Mouse (Mus musculus): Measurements from ENCODE around the gene Evi5. TPM values are rescaled to one million over a fixed set of nuclear protein-coding genes. Genes with fewer than 3 reads are reported as not detected.

Gene Evi5
- polyA plus RNA-seq, 1 experiment, result 8.4 TPM

DNA sequence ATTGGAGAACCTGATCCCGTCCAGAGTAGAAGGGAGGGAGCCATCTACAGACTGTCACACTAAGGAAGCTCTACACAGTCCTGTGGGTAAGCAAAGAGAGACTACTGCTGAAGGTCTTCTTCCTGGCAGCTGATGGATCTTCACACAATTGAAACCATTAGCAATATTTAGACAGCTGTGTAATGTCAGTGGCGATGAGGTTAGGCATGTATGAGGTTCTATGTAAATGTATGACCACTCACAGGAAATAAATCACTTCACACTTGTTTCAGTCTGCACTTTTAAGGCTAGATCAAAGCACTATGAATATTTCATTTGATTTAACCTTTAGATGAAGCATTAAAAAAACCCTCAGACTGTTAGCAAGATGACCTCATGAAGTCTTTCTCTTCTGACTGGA, 118.8 kb downstream of the Evi5 start:
- no peak overlapping the region for H3K4me3 ChIP-seq
- no peaks in the 10 kb centered on the region for H3K36me3 ChIP-seq (ENCODE audit: control insufficient read depth, insufficient read depth)
- no peaks in the 10 kb centered on the region for H3K79me2 ChIP-seq (ENCODE audit: control insufficient read depth, insufficient read depth)
- H3ac ChIP-seq (ENCODE audit: control insufficient read depth, insufficient read length), result no peak overlapping the region
- H3K27me3 ChIP-seq (ENCODE audit: control insufficient read depth, insufficient read depth, insufficient read length), result no peaks in the 10 kb centered on the region
- TF ChIP-seq POLR2A (IDR thresholded peaks at IDR 0.05; ENCODE audit: insufficient read length, low read depth) (no peak), MYOG (IDR thresholded peaks at IDR 0.05; ENCODE audit: control insufficient read depth in 1 of 3, insufficient read depth in 1 of 3, insufficient read length in 2 of 3, low read depth in 2 of 3) (no peak), E2F4 (IDR thresholded peaks at IDR 0.05; ENCODE audit: insufficient read depth) (no peak), POLR2AphosphoS2 (IDR thresholded peaks at IDR 0.05; ENCODE audit: insufficient read length, low read depth) (no peak), MAX (IDR thresholded peaks at IDR 0.05; ENCODE audit: low read depth) (no peak), TCF3 (IDR thresholded peaks at IDR 0.05; ENCODE audit: insufficient read length, low read depth) (no peak), CEBPB (IDR thresholded peaks at IDR 0.05; ENCODE audit: insufficient read depth, poor library complexity, severe bottlenecking) (no peak), USF1 (IDR thresholded peaks at IDR 0.05; ENCODE audit: low read depth) (no peak), SRF (IDR thresholded peaks at IDR 0.05; ENCODE audit: control insufficient read depth, insufficient read length, low read depth) (no peak), REST (IDR thresholded peaks at IDR 0.05; ENCODE audit: insufficient read depth, insufficient read length) (no peak), MYOD1 (IDR thresholded peaks at IDR 0.05; ENCODE audit: control insufficient read depth in 1 of 3, insufficient read length in 2 of 3, low read depth in 2 of 3) (no peak), TCF12 (IDR thresholded peaks at IDR 0.05; ENCODE audit: insufficient read depth, poor library complexity, severe bottlenecking) (no peak)
- no peak overlapping the region for H3K4me2 ChIP-seq (ENCODE audit: low read depth)

DNA sequence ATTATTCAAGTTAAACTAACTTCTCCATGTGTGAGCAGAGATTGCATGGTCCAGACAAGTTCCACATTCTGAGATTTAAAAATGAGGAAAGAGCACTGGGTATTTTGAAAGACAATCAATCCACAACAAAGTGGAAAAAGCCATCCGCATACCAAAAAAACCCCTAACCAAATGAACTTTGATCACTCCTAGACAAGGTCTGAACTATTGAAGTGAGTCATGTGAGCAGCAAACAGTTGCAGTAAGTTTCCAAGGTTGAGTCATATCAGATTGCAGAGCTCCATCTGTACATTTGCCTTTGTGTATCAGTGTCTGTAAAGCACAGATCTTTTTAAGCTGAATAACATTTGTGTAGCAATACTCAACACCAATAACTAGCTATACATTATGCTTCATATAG, 120.2 kb downstream of the Evi5 start:
- H3K36me3 ChIP-seq (ENCODE audit: control insufficient read depth, insufficient read depth), result no peaks in the 10 kb centered on the region
- TF ChIP-seq POLR2AphosphoS2 (IDR thresholded peaks at IDR 0.05; ENCODE audit: insufficient read length, low read depth), result no peak
- TF ChIP-seq CEBPB (IDR thresholded peaks at IDR 0.05; ENCODE audit: insufficient read depth, poor library complexity, severe bottlenecking), result peak; percentile 78
- TF ChIP-seq POLR2A (IDR thresholded peaks at IDR 0.05; ENCODE audit: insufficient read length, low read depth), result no peak
- no peak for TF ChIP-seq SRF (IDR thresholded peaks at IDR 0.05; ENCODE audit: control insufficient read depth, insufficient read length, low read depth)
- peak; percentile 84 for TF ChIP-seq USF1 (IDR thresholded peaks at IDR 0.05; ENCODE audit: low read depth)
- no peak for TF ChIP-seq REST (IDR thresholded peaks at IDR 0.05; ENCODE audit: insufficient read depth, insufficient read length)
- no peak for TF ChIP-seq MYOG (IDR thresholded peaks at IDR 0.05; ENCODE audit: control insufficient read depth in 1 of 3, insufficient read depth in 1 of 3, insufficient read length in 2 of 3, low read depth in 2 of 3)
- TF ChIP-seq MAX (IDR thresholded peaks at IDR 0.05; ENCODE audit: low read depth), result no peak
- TF ChIP-seq MYOD1 (IDR thresholded peaks at IDR 0.05; ENCODE audit: control insufficient read depth in 1 of 3, insufficient read length in 2 of 3, low read depth in 2 of 3), result peak in 1 of 3 experiments; percentile 8
- no peak for TF ChIP-seq TCF12 (IDR thresholded peaks at IDR 0.05; ENCODE audit: insufficient read depth, poor library complexity, severe bottlenecking)
- no peak for TF ChIP-seq E2F4 (IDR thresholded peaks at IDR 0.05; ENCODE audit: insufficient read depth)
- H3K4me2 ChIP-seq (ENCODE audit: low read depth), result peak overlapping the region; percentile 28
- no peaks in the 10 kb centered on the region for H3K27me3 ChIP-seq (ENCODE audit: control insufficient read depth, insufficient read depth, insufficient read length)
- H3ac ChIP-seq (ENCODE audit: control insufficient read depth, insufficient read length), result no peak overlapping the region
- H3K4me3 ChIP-seq, result no peak overlapping the region
- no peaks in the 10 kb centered on the region for H3K79me2 ChIP-seq (ENCODE audit: control insufficient read depth, insufficient read depth)

DNA sequence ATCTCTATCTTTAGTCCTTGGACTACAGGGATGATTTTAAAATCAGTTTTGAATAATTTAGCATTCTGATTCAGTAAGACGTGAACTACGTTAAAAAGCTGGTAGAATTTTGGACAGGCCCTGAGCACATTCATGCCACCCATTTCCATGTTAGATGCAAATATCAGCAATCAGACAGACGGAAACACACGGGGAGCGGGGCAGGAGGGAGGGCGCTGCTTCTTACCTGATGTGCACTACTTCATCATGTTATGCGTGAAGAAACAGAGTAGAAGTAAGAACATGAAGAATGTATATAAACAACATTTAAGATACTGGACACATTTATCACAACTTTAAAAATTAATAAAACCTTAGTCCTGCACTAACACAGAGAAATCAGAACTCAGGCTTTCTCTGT, 121.3 kb downstream of the Evi5 start:
- no peak for TF ChIP-seq POLR2AphosphoS2 (IDR thresholded peaks at IDR 0.05; ENCODE audit: insufficient read length, low read depth)
- TF ChIP-seq USF1 (IDR thresholded peaks at IDR 0.05; ENCODE audit: low read depth), result no peak
- no peak for TF ChIP-seq MAX (IDR thresholded peaks at IDR 0.05; ENCODE audit: low read depth)
- TF ChIP-seq REST (IDR thresholded peaks at IDR 0.05; ENCODE audit: insufficient read depth, insufficient read length), result no peak
- TF ChIP-seq MYOG (IDR thresholded peaks at IDR 0.05; ENCODE audit: control insufficient read depth in 1 of 3, insufficient read depth in 1 of 3, insufficient read length in 2 of 3, low read depth in 2 of 3), result no peak
- no peak for TF ChIP-seq TCF3 (IDR thresholded peaks at IDR 0.05; ENCODE audit: insufficient read length, low read depth)
- no peak for TF ChIP-seq MYOD1 (IDR thresholded peaks at IDR 0.05; ENCODE audit: control insufficient read depth in 1 of 3, insufficient read length in 2 of 3, low read depth in 2 of 3)
- no peak for TF ChIP-seq SRF (IDR thresholded peaks at IDR 0.05; ENCODE audit: control insufficient read depth, insufficient read length, low read depth)
- no peak for TF ChIP-seq E2F4 (IDR thresholded peaks at IDR 0.05; ENCODE audit: insufficient read depth)
- no peak for TF ChIP-seq POLR2A (IDR thresholded peaks at IDR 0.05; ENCODE audit: insufficient read length, low read depth)
- TF ChIP-seq TCF12 (IDR thresholded peaks at IDR 0.05; ENCODE audit: insufficient read depth, poor library complexity, severe bottlenecking), result no peak
- no peak for TF ChIP-seq CEBPB (IDR thresholded peaks at IDR 0.05; ENCODE audit: insufficient read depth, poor library complexity, severe bottlenecking)
- H3K79me2 ChIP-seq (ENCODE audit: control insufficient read depth, insufficient read depth), result no peaks in the 10 kb centered on the region
- H3K27me3 ChIP-seq (ENCODE audit: control insufficient read depth, insufficient read depth, insufficient read length), result no peaks in the 10 kb centered on the region
- H3K4me3 ChIP-seq, result no peak overlapping the region
- H3ac ChIP-seq (ENCODE audit: control insufficient read depth, insufficient read length), result no peak overlapping the region
- no peak overlapping the region for H3K4me2 ChIP-seq (ENCODE audit: low read depth)
- no peaks in the 10 kb centered on the region for H3K36me3 ChIP-seq (ENCODE audit: control insufficient read depth, insufficient read depth)

DNA sequence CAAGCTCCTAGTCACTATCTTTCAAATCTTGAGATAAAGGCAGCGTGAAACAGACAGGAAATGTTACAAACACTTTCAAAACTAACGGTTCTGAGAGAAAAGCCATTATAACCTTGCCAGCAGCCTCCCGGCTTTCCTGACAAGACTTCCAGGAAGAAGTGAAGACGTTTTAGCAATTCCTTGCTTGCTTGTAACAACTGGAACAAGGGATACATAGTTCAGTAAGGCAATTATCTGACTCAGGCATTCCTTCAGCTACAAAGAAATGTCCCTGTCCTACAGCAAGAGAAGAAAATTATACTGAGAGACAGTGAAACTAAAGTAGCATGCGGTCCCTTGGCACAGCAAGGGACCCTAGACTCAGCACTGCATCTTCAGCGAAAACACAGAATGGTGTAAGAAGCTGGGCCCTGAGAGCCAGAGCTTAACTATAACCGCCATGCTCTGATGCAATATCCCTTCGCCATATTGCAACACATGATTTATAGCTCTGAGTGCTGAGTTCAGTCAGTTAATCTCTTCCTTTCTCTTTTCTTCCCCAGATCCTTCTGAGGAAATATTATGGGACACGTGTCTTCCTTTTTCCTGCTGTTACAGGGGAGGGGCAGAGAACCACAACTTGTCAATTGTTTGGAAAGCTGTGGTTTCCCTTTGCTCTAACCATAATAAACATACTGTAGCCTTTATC, 125.5 kb downstream of the Evi5 start:
- H3K4me2 ChIP-seq (ENCODE audit: low read depth), result peak overlapping the region; percentile 87
- TF ChIP-seq USF1 (IDR thresholded peaks at IDR 0.05; ENCODE audit: low read depth), result peak; percentile 93
- TF ChIP-seq TCF12 (IDR thresholded peaks at IDR 0.05; ENCODE audit: insufficient read depth, poor library complexity, severe bottlenecking), result peak; percentile 29
- TF ChIP-seq POLR2AphosphoS2 (IDR thresholded peaks at IDR 0.05; ENCODE audit: insufficient read length, low read depth), result no peak
- no peak for TF ChIP-seq REST (IDR thresholded peaks at IDR 0.05; ENCODE audit: insufficient read depth, insufficient read length)
- TF ChIP-seq MAX (IDR thresholded peaks at IDR 0.05; ENCODE audit: low read depth), result peak; percentile 71
- TF ChIP-seq CEBPB (IDR thresholded peaks at IDR 0.05; ENCODE audit: insufficient read depth, poor library complexity, severe bottlenecking), result peak; percentile 100
- TF ChIP-seq SRF (IDR thresholded peaks at IDR 0.05; ENCODE audit: control insufficient read depth, insufficient read length, low read depth), result no peak
- TF ChIP-seq MYOD1 (IDR thresholded peaks at IDR 0.05; ENCODE audit: control insufficient read depth in 1 of 3, insufficient read length in 2 of 3, low read depth in 2 of 3), result no peak
- TF ChIP-seq TCF3 (IDR thresholded peaks at IDR 0.05; ENCODE audit: insufficient read length, low read depth), result no peak
- TF ChIP-seq POLR2A (IDR thresholded peaks at IDR 0.05; ENCODE audit: insufficient read length, low read depth), result peak; percentile 29
- TF ChIP-seq E2F4 (IDR thresholded peaks at IDR 0.05; ENCODE audit: insufficient read depth), result no peak
- no peak for TF ChIP-seq MYOG (IDR thresholded peaks at IDR 0.05; ENCODE audit: control insufficient read depth in 1 of 3, insufficient read depth in 1 of 3, insufficient read length in 2 of 3, low read depth in 2 of 3)
- no peaks in the 10 kb centered on the region for H3K27me3 ChIP-seq (ENCODE audit: control insufficient read depth, insufficient read depth, insufficient read length)
- no peaks in the 10 kb centered on the region for H3K79me2 ChIP-seq (ENCODE audit: control insufficient read depth, insufficient read depth)
- no peak overlapping the region for H3ac ChIP-seq (ENCODE audit: control insufficient read depth, insufficient read length)
- H3K4me3 ChIP-seq, result peak overlapping the region; percentile 24
- H3K36me3 ChIP-seq (ENCODE audit: control insufficient read depth, insufficient read depth), result no peaks in the 10 kb centered on the region

All from myocyte (in vitro differentiated cells).